Mouse (Mus musculus): ENCODE results near the gene Slc35e3.

The Slc35e3 gene

DNA sequence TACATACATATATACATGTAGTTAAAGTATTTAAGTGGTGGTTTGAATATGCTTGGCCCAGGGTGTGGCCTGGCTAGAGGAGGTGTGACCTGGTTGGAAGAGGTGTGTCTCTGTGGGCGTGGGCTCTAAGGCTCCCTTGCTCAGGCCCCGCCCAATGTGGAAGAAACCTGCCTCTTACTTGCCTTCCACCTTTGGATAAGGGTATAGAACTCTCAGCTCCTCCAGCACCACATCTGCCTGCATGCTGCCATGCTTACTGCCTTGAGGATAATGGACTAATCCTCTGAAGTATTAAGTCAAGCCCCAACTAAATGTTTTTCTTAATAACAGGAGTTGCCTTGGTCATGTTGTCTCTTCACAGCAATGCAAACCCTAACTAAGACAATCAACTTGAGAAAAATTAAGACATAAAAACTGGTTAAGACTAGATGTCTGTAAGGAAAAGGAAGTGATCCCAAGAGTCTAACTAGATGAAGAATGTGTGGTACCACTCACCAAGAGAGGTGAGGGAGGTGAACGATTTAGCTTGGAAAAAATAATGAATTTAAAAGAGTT lies 48.5 kb downstream of the Slc35e3 start:
- no peak for DNase-seq (ENCODE audit: low spot score)

DNA sequence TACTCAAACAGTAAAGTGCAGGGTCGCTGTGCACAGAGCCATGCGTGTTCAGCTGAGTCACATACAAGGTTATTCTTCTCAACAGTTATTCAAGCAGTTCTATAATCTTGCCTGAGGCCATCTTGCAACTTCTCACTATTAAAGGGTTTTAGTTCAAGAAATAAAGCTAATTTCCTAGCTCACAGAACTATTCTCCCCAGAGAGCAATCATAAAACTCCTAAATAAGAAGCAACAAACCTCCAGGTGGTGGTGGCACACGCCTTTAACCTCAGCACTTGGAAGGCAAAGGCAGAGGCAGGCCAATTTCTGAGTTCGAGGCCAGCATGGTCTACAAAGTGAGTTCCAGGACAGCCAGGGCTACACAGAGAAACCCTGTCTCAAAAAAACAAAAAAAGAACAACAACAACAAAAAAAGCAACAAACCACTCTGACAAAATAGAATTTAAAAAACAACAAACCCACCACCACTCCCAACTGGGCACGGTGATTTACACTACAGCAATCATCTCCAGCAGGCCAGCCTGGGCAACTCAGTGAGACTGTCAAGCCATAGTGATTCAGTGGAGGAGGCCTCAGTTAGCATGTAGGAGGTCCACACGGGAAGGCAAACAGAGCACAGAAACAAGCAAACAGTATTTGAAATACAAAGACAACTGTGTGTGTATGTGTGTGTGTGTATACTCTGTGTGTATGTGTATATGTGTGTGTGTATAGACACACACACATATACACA lies 49.2 kb downstream of the Slc35e3 start:
- DNase-seq (ENCODE audit: low spot score) = no peak

DNA sequence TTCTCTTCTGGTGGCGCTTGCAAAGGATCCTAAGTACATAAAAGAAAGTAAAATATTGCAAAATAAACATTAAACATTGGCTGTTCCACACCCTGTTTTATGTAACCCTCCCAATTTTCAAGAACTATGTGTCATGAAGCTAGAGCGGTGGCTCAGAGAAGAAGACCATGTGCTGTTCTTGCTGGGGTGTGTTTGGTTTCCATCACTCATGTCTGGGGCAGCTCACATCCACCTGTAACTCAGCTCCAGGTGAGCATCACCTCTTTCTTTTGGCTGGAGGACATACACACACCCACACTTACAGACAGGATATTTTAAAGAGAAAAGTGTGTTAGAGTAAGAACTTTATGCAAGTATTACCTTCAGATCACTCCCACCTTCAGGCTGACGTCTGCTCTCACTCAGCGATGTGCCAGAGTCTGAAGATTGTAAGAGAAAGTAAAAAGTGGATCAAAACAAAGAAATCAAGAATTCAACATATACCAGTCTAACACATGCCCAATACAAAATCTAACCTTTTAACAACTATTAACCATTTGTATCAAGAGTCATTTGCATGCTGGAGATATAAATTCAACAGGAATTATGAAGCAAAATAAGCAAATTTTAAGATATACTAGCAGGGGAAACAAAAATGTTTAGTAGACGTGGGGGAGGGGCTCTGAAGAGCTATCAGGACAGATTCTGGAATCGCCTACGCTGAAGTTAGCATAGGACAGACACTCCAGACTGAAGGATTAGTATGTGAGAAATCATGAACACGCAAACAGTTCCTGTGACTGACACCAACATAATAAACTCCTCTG lies 49.9 kb downstream of the Slc35e3 start:
- DNase-seq (ENCODE audit: low spot score) = no peak

DNA sequence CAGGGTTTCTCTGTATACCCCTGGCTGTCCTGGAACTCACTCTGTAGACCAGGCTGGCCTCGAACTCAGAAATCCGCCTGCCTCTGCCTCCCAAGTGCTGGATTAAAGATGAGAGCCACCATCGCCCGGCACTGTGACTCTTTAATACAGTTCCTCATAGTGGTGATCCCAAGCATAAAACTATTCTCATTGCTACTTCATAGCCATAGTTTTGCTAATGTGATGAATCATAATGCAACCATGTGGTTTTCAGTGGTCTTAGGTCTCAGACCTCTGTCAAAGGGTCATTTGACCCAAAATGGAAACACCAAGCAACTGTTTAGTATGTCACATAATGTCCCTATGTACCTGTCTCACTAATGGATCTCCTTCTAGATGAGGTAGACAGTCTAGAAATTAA lies 50.6 kb downstream of the Slc35e3 start:
- DNase-seq (ENCODE audit: low spot score) = no peak

DNA sequence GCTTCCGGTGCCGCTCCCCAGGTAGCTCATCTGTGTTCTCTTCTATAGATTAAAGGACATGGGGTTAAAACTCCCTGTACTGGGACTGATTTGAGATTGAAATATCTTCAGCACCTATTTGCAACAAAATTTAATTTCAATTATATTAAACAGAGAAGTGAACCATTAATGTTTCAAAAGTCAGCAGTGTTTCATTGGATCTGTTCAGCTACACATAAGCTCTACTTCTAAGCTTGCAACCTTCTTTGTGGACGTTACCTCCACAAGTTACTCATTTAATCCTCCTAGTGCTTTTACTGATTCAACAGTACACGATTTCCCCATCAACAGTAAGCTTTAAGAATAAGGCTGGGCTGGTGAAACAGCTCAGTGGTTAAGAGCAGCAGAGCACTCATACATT lies 51.1 kb downstream of the Slc35e3 start:
- no peak for DNase-seq (ENCODE audit: low spot score)

DNA sequence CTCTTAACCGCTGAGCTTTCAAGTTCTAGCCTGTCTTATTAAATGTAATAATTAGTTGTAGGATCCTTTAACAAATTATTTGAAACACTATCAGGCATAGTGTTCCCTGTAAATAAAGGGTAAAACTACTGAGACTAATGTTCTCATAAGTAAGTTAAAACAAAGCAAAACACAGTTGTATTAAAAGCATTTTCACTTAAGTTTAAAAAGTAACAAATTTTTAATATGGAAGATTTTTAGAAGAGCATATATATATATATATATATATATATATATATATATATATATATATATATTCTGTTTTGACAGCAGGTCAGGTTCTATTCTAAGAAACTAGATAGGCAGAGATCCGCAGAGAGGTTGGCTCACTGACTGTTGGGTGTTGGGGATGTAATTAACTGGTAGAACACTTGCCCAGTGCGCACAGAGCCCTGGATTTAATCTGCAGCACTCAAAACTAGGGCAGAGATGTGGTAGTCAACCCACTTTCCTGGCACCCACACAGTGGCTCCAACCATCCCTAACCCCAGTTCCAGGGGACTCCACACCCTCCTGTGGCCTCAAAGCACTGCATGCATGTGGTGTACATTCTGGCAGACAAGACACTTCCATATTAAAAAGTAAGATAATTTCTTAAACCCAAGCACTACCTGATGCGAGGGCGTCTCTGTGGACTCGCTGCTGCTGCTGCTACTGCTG lies 51.8 kb downstream of the Slc35e3 start:
- DNase-seq (ENCODE audit: low spot score) = no peak

DNA sequence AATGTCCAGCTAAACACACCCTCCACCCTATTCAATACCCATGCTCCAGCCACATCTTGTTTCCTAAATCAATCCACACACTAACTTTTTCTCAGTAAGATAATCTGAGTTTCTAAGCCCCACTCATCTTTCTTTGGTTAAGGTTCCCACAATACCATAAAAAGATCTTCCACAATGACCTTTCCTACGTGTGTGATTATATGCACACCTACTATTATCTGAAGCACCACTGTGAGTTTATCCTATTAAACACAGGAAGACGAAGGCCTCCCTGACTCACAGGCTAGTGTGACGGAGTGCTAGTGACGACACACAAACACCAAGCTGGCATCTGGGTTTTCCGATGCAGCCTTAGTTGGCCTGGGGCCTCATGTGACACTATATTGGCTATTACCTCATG lies 53.2 kb downstream of the Slc35e3 start:
- DNase-seq (ENCODE audit: low spot score) = no peak

DNA sequence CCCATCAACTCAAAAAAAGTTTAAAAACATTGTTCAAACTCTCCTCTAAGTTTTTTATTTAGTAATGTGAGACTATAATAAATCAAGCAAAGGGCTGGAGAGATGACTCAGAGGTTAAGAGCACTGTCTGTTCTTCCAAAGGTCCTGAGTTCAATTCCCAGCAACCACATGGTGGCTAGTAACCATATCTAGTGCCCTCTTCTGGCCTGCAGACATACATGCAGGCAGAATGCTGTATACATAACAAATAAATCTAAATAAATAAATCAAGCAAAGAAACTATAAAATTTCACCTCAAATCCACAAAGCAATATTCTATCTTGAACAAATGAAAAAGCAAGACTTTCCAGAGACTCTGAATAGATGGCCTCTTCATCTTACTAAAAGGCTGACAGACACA lies 54.0 kb downstream of the Slc35e3 start:
- no peak for DNase-seq (ENCODE audit: low spot score)

DNA sequence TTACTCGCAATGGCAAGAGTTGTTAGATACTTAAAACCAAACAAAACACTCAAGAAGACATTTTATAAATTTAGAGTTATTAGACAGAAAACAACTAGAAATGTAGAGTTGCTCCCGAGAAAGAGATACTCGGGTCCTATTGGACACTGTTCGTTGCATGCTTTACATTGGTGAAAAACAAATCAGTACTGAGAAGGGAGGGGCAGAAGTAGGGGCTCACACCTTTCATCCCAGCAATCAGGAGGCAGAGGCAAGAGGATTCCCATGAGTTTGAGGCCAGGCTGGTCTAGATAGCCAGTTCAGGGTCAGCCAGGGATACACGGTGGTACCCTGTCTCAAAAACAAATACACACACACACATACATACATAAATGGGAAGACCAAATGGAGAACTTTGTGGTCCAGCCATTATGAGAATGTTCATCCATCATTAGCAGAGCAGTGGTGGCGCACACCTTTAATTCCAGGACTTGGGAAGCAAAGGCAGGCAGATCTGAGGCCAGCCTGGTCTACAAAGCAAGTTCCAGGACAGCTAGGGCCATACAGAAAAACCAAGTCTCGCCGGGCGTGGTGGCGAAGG lies 54.7 kb downstream of the Slc35e3 start:
- no peak for DNase-seq (ENCODE audit: low spot score)

DNA sequence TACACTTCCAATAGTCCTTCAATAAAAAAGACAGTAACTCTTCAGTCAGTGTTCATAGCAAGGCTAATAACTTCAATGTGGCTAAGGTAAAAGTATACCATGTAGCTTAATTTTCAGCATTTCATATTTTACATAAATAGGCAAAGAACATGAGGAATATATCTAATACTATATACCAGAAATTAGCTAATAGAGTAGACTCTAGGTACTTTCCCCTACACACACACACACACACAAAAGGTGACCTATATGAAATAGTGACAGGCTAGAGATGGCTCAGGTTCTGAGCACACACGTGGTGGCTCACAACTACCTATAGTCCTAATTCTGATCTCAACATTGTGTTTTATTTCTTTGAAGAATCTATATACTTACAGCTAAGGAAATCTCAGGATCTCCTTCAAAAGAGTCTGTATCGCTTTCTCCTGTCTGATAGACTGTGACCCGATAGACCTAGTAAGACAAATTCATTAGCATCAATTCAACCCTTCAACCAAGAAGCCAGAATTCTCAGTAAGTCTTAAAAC lies 55.3 kb downstream of the Slc35e3 start:
- DNase-seq (ENCODE audit: low spot score) = no peak

DNA sequence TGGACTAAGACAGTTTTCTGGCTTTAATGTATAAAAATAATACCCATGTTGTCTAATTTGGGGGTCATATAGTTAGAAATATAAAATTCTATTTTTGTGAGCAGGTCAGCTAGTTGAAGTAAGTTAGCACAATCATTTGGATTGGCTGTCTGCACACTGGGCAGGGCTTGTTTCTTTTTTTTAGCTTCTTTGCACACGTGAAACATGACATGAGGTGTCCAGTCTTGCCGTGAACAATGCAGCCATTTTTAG lies 56.1 kb downstream of the Slc35e3 start:
- DNase-seq (ENCODE audit: low spot score) = no peak

DNA sequence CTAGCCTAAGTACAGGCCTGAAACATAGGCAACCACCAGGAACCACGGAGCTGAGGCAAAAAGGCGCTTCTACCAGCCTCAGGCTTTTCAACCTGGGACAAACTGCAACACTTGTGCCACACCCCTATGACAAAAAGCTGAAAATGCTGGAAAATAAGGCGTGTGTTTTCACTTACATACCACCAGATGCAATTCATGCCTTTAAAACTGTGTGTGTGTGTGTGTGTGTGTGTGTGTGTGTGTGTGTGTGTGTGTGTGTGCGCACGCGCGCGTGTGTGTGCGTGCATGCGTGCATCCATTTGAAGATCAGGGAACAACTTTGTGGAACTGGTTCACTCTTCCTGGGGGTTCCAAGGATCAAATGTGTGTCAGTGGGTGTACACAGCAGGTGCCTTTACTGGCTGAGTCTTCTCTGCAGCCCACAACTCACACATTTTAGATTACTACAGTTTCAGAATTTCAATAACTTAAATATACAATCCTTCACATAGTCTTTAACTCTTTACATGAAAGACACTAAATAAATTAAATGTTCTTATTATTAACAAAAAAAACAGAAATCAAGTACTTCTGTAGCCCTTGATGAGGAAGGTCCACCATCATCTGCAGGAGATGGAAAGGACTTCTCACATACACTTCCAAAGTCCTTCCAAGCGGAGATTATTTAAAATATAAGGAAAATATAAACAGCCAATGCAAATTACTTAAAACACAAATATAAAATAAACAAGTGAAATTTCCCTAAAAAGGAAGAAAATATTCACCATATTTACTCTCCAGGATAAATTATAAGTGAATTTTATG lies 56.7 kb downstream of the Slc35e3 start:
- DNase-seq (ENCODE audit: low spot score) = no peak

DNA sequence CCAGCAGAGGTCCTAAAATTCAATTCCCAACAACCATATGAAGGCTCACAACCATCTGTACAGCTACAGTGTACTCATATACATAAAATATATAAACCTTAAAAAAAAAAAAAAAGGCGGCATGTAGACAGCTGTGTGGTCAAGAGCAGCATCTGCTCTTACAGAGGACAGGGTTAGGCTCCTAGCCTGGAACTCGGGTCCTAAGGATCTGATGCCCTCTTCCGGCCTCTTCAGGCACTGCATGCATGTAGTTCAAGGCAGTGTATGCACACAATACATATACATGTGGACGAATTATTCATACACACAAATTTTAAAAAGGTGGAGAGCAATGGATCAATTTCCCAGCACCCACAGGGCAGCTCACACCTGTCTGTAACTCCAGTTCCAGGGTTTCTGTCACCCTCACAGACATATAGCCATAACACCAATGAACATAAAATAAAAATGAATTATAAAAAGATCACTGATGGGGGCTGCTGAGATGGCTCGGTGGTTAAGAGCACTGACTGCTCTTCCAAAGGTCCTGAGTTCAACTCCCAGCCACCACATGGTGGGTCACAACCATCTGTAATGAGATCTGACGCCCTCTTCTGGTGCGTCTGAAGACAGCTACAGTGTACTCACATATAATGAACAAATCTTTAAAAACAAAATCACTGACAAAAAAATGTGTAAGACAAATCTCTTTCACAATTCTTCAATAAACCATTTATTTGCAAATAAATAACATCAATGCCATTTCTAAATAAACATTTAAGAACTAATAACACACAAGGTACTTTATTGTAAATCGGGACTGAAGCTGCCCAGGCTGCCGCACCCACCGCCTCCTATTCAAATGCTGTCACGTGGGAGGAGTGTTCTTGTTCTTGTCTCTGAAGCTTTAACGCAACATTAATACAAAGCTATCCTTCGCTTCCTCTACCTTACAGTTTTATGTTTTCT lies 57.7 kb downstream of the Slc35e3 start:
- DNase-seq (ENCODE audit: low spot score) = no peak

DNA sequence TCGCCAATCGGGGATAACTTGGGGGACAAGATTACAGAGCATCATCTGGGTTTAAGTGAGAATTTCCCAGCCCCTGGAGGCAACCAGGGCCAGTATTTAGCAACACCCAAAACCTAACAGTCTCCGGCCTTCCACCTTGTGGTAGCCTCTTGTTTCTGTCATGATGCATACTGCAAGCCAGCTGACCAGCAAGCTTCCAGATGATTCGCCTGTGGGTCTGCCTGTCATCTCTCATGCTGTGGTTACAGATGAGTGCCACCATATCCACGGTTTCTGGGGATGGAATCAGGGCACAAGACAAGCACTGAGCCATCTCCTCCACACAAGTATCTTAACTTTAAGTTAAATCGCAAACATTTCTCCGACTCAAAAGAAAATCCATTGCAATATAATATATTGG lies 58.6 kb downstream of the Slc35e3 start:
- no peak for DNase-seq (ENCODE audit: low spot score)

DNA sequence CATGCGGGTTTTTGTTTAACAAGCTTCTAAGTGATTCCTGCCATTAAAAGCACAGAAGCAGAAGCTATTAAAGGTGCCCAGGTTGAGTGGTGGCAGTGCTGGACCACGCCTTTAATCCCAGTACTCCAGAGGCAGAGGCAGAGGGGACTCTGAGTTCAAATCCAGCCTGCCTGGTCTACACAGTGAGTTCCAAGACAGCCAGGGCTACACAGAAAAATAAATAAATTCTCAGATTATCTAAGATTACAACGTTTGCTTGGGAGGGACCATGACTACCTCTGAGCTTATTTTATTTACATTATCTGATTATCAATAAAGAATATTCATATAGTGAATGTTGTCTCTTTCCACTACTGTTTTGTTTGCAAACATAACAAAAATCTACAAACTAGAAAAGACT lies 59.1 kb downstream of the Slc35e3 start:
- no peak for DNase-seq (ENCODE audit: low spot score)

DNA sequence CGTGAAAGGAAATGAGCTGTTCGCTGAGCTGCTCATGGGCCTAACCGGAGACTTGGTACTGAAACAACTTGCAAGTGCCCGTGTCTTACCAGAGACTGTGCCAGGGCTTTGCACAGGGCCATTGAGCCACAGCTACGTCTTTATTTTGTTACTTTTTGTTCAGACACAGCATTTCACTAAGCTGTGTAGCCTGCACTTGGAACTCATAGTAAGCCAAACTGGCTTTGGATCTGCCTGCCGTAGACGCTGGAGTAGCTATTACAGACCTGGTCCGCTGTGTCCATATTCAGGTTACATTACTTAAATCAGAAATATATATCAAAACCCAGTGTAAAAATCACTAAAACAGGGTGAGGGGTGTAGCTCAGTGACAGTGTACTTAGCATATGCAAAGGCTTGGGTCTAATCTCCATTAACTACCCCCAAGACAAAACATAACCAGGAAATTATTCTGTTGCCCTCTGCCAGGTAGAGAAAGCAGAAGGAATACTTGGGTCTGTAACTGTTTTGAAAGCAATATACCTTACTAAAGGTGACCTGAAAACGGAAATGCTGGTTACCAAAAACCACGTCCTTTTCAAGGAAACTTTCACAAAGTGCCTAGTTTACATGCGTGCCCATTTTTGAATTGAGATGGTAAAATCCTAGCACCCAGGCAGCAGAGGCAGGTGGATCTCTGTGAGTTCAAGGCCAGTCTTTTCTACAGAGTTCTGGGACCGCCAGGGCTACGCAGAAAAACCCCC lies 60.1 kb downstream of the Slc35e3 start:
- no peak for DNase-seq (ENCODE audit: low spot score)

DNA sequence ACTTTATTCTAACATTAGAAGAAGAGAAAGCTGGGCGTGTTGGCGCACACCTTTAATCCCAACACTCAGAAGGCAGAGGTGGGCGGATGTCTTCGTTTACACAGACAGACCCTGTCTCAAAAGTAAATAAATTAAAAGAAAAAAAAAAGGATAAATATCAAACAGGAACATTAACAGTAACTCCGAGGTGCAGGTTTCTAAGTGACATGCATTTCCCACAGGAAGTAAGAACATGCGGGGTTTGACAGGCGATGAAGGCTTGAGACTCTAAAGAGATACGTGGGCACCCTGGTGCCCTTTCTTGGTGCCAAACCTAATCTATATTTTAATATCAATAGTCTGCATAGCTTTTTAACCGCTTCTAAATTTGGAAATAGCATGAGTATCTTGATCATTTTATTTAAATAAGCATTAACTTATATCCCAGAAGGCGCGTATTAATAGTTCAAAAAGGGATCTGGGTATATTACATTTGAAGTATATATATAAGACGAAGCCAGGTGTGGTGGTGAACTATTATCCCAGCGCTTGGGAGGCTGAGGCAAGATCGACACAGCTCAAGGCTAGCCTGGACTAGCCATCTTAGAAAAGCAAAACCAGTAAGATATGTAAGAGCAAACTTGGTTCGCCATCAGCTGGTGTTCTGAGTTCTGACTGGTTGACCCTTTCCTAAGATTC lies 60.9 kb downstream of the Slc35e3 start:
- no peak for DNase-seq (ENCODE audit: low spot score)

DNA sequence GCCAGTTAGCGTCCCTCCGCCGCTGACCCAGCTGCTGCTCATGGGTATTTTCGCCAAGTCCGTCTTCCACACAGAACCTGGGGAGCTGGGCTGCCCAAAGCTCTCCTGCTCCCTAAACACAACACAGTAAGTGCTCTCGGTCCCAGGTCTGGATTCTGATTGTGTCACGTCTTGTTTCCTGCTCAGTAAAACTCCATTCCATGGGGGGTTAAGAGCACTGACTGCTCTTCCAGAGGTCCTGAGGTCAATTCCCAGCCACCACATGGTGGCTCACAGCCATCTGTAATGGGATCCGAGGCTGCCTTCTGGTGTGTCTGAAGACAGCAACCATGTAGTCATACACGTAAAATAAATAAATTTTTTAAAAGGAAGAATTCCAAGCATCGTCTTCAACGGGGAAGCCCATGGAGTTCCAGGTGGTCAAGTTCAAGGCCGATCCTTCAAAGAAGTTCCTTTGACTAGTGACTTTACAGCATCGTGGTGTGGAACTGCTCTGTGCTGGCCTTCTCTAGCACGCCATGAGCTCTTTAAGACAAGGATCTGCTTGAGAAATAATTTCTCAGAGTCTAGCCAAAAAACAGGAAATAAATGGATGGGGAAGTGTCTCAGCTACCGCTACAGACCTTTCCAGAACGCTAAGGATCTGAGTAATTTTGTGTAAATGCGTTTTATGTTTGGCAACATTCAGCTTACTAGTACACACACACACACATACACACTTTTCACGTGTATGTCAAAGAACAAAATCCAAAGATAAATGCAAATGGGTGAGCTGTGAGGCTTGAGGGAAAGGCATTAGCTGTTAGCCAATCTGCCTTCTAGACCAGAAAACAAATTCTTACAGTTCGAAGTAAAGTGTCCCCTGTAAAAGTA lies 61.6 kb downstream of the Slc35e3 start:
- DNase-seq (ENCODE audit: low spot score) = no peak

Data from ovary, postnatal 14 days (tissue).